Mouse (Mus musculus) lung, adult 2 months (tissue): ENCODE measurements at regions not wholly inside any gene's neighbourhood (a gene's known extent, or its start where the extent isn't known, plus 50 kb on each side); places are given as distances from the start of the nearest gene placed in this dataset.
"Not testable (repeated sequence)": the region's sequence is repeated elsewhere in the genome, so short reads cannot be mapped to it uniquely, and the experiment has no call there.

ENCODE experiments used
- DNase-seq: peaks from one replicate; pipeline ENCODE4 v3.0.0; 2022
- H3K4me1 ChIP-seq: fragments of 200-500 bp; 2 replicates; pipeline ENCODE4 v1.6.1; 2011; ENCODE audit warnings: low read length; ENCODE audit not compliant: control insufficient read depth, insufficient read depth
- H3K4me3 ChIP-seq: fragments of 200-500 bp; replicated peaks from 2 replicates; pipeline ENCODE3; 2011; ENCODE audit warnings: low read depth, mild to moderate bottlenecking, control low read depth, low read length; ENCODE audit errors: extremely low read depth
- CTCF ChIP-seq: fragments of 200-500 bp; IDR thresholded peaks from 2 replicates; pipeline ENCODE4 v1.5.1; 2011; ENCODE audit warnings: mild to moderate bottlenecking, low read length, control low read depth; ENCODE audit not compliant: insufficient read depth
- POLR2A ChIP-seq: fragments of 200-500 bp; IDR thresholded peaks from 2 replicates; pipeline ENCODE4 v1.6.1; 2011; ENCODE audit warnings: low read depth, mild to moderate bottlenecking, control low read depth, low read length, borderline replicate concordance; ENCODE audit errors: extremely low read depth
- WGBS: fragments of 180-500 bp; shearing (Covaris S2); methylation state at CpG from one replicate; pipeline ENCODE4 v1.1.7; 2018; 5-methylcytosine and 5-hydroxymethylcytosine counted together

- no peak overlapping the region for H3K4me3 ChIP-seq
- WGBS: 85% methylated on average over 5 of the region's 5 CpGs
- no peaks in the 10 kb centered on the region for H3K4me1 ChIP-seq
- no peak for DNase-seq
- no peak for TF ChIP-seq POLR2A
- no peak for TF ChIP-seq CTCF
Observed at GRCm38 (mm10) chr3:36387431-36387830, 88.3 kb downstream of the Anxa5 start.

DNA sequence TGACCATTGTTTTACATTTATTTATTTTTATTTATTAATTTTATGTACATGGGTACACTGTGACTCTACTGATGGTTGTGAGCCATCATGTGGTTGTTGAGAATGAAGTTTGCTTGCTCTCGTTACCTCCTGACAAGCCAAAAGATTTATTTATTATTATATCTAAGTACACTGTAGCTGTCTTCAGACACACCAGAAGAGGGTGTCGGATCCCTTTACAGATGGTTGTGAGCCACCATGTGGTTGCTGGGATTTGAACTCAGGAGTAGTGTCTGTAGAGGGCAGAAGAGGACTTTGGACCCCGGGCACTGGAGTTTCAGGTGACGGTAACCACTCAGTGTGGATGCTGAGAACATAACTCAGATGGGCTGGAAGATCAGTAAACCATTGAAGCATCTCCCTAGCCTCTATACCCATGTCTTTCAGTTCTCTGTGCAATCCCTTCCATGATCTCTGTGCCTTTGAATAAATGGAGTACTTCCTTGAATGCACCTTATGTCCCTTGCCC lies 92.2 kb downstream of the Anxa5 start:
- DNase-seq: no peak
- Histone ChIP-seq H3K4me3 (no peak overlapping the region), H3K4me1 (no peaks in the 10 kb centered on the region)
- 86% methylated on average over 4 of the region's 4 CpGs for WGBS
- TF ChIP-seq CTCF (no peak), POLR2A (no peak)

GRCm38 (mm10) chr3:36381621-36382193 lies 94.0 kb downstream of the Anxa5 start:
- 76% methylated on average over 5 of the region's 5 CpGs for WGBS
- Histone ChIP-seq H3K4me1 (no peaks in the 10 kb centered on the region), H3K4me3 (no peak overlapping the region)
- TF ChIP-seq CTCF (no peak), POLR2A (no peak)
- no peak for DNase-seq

GRCm38 (mm10) chr3:36375722-36376121 lies 100.0 kb downstream of the Anxa5 start:
- TF ChIP-seq CTCF (no peak), POLR2A (no peak)
- no peak for DNase-seq
- Histone ChIP-seq H3K4me1 (no peaks in the 10 kb centered on the region), H3K4me3 (no peak overlapping the region)
- 68% methylated on average over 2 of the region's 2 CpGs for WGBS

DNA sequence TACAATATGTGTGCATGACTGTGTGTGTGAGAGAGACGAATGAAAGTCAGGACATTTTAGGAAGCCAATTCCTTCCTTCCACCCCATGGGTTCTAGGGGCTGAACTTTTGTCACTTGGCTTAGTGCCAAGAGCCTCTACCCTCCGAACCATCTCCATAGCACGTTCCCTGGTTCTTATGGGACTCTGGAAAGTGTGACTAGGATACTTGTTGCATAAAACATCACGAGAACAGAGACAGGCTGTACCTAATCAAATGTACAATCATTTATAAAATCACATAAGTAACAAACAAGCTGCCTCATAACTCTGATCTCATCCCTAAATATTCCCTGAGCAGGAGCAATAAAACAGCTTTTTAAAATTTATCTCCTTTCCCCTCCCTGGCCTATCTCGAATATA lies 100.8 kb downstream of the Anxa5 start:
- H3K4me3 ChIP-seq: no peak overlapping the region
- WGBS: 47% methylated on average over 5 of the region's 5 CpGs
- DNase-seq: no peak
- TF ChIP-seq CTCF: no peak
- no peak for TF ChIP-seq POLR2A
- no peaks in the 10 kb centered on the region for H3K4me1 ChIP-seq

- 26% methylated on average over 6 of the region's 6 CpGs for WGBS
- Histone ChIP-seq H3K4me3 (no peak overlapping the region), H3K4me1 (no peaks in the 10 kb centered on the region)
- DNase-seq: no peak
- TF ChIP-seq POLR2A (no peak), CTCF (no peak)
Observed at GRCm38 (mm10) chr3:36360933-36361332, 114.8 kb downstream of the Anxa5 start.

GRCm38 (mm10) chr3:36354201-36354600 lies 121.5 kb downstream of the Anxa5 start:
- not testable (repeated sequence) for H3K4me3 ChIP-seq, H3K4me1 ChIP-seq, DNase-seq
- 87% methylated on average over 3 of the region's 3 CpGs for WGBS

DNA sequence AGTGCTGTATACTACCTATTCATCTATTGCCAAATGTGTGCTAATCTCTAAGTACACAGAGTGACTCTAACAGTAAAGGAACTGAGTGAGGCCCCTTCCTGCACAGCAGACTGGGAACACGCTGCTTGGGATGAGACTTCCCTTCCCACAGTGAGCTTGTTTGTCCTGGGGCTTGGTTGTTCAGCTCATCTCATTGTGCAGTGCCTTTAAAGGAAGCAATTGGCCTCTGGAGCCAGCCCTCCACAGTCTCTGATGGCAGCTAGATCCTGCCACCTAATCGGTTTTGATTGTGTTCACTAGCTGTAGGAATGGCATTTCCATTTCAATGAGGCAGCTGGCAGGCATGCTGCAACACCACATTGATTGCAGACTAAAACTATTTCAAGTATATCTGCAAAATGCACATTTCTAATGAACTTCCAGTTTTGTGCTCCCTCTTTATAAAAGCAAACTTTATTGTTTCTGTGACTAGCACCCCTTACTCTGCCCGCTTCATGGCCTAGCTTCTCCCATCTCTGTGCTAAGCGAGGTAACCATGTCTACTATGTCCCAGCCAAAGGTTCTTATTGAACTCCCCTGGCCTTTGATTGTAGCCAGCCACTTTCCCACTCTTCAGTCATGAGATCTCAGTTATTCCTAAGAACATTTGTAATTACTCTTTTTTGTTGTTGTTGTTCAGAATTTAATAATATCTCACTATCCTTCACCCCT lies 123.5 kb downstream of the Anxa5 start:
- no peak for TF ChIP-seq CTCF
- TF ChIP-seq POLR2A: no peak
- H3K4me3 ChIP-seq: no peak overlapping the region
- H3K4me1 ChIP-seq: no peaks in the 10 kb centered on the region
- no peak for DNase-seq
- WGBS: 54% methylated on average over 4 of the region's 4 CpGs

GRCm38 (mm10) chr3:36349073-36349472 lies 126.6 kb downstream of the Anxa5 start:
- WGBS: 83% methylated on average over 4 of the region's 4 CpGs
- no peak for DNase-seq
- TF ChIP-seq CTCF (no peak), POLR2A (no peak)
- Histone ChIP-seq H3K4me1 (no peaks in the 10 kb centered on the region), H3K4me3 (no peak overlapping the region)

GRCm38 (mm10) chr3:36340889-36341533 lies 118.9 kb upstream of the Qrfpr start:
- Histone ChIP-seq H3K4me3 (no peak overlapping the region), H3K4me1 (no peaks in the 10 kb centered on the region)
- TF ChIP-seq POLR2A: no peak
- no peak for TF ChIP-seq CTCF
- DNase-seq: no peak
- WGBS: 50% methylated on average over 6 of the region's 6 CpGs
